ENCODE assay signal across 8 mouse cellular contexts in the genomic region with DNA sequence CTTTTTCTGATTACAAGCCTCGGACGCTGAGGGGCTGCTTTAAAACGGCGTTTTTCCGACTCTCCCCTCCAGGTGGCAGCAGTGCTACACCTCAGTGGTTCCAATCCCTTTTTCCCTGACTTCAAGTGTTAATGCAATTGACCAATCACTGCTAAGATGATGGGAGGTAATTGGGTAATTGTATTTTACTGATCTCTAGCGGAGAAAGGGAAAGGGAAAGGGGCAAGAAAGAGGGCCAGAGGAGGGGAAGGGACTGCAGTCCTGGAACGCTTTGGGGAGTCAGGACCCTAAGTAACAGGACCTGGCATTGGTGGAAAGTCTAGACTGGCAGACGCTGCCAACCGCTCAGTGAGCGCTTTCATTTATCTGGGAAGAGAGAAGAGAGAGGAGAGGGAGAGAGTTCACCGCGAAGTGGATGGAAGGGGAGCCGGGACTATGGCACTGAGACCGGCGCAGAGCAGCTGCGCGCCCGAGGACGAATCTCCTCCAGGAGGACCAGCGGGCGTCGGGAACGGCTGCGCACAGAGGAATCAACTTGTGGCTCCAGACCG.
DNase-seq lines count a peak whose midpoint lies in the region; ATAC-seq lines count a peak whose summit lies in the region.

No protein-coding gene starts in this region.

- under 1% methylated on average over 25 of the region's 25 CpGs for WGBS in intestine, embryonic 14.5 days

- peak overlapping the region; percentile 51 for H3K4me3 ChIP-seq in intestine, embryonic 14.5 days (ENCODE audit: low read depth, low read length)

- H3K27ac ChIP-seq in intestine, embryonic 14.5 days (ENCODE audit: low read depth): peak overlapping the region; percentile 67; the same call in 1 of the 2 replicates

- H3K27me3 ChIP-seq in intestine, embryonic 14.5 days (replicated peaks; ENCODE audit: control insufficient read depth, insufficient read depth, low read length): peaks cover 5% of the 10 kb centered on the region; the same call in 1 of the 2 replicates

- intact Hi-C loops in left cerebral cortex, postnatal 10 days (cut with DNase I): loop anchor here (5.0 kb wide), 3 partner anchors 146 to 879 kb away; no protein-coding TSS in a partner anchor

- peak; percentile 51 for DNase-seq in adrenal gland, adult 8-10 months
- DNase-seq in embryo, embryonic 10 days (ENCODE audit: low spot score): peak; percentile 91
- DNase-seq in gastrocnemius, postnatal 25 days: peak; percentile 49
- DNase-seq in intestine, embryonic 14.5 days (ENCODE audit: low spot score): peak; percentile 95
- peak; percentile 83 to 93 for DNase-seq in left cerebral cortex, postnatal 10 days (ENCODE audit: extremely low spot score in 1 of 2, low spot score in 2 of 2)
- DNase-seq in right cerebral cortex, postnatal 4 days: peak; percentile 95
- no peak for DNase-seq in natural killer cell, adult 2 months (ENCODE audit: low spot score in 2 of 2)

- H3K9ac ChIP-seq in intestine, embryonic 14.5 days (ENCODE audit: low read length): peak overlapping the region; percentile 41; the same call in 1 of the 2 replicates

- no peaks in the 10 kb centered on the region for H3K36me3 ChIP-seq in intestine, embryonic 14.5 days (ENCODE audit: control insufficient read depth, insufficient read depth, low read length)

- peak; percentile 84 for ATAC-seq in intestine, embryonic 14.5 days (replicated peaks; ENCODE audit: low FRiP score, low TSS enrichment, low read depth)
- ATAC-seq in megakaryocyte progenitor cell, adult 5-6 weeks (replicated peaks; ENCODE audit: poor library complexity): peak; percentile 98

- H3K4me1 ChIP-seq in intestine, embryonic 14.5 days (replicated peaks; ENCODE audit: control insufficient read depth, insufficient read depth, low read length): no peaks in the 10 kb centered on the region

- no peaks in the 10 kb centered on the region for H3K9me3 ChIP-seq in intestine, embryonic 14.5 days (ENCODE audit: control insufficient read depth, low read length)

- H3K4me2 ChIP-seq in intestine, embryonic 14.5 days (ENCODE audit: low read length): peak overlapping the region; percentile 89

Comparison
In these comparisons a context has a peak if more than half of its experiments do, and no peak if none do; other contexts are left out.
1. DNase-seq: peak in adrenal gland, adult 8-10 months (single experiment), embryo, embryonic 10 days (single experiment), gastrocnemius, postnatal 25 days (single experiment), intestine, embryonic 14.5 days (single experiment), left cerebral cortex, postnatal 10 days (2 of 2) and right cerebral cortex, postnatal 4 days (single experiment); none in natural killer cell, adult 2 months (0 of 2).